Mouse (Mus musculus) erythroblast, adult 5-6 weeks (primary cell): ENCODE measurements around the gene Gm12184. TPM values are rescaled to one million over a fixed set of nuclear protein-coding genes. Genes with fewer than 3 reads are reported as not detected.
"Not testable (repeated sequence)": the region's sequence is repeated elsewhere in the genome, so short reads cannot be mapped to it uniquely, and the experiment has no call there.

Source experiments
- ATAC-seq: replicated peaks from 2 replicates; pipeline ENCODE4 v1.8.0; 2016; ENCODE audit warnings: moderate number of reproducible peaks, mild to moderate bottlenecking, moderate TSS enrichment, inconsistent platforms; ENCODE audit not compliant: poor library complexity, low FRiP score, severe bottlenecking
- total RNA-seq, 2 experiments: library from RNA; stranded (forward) in 1 of 2; stranded (reverse) in 1 of 2; fragments of 150-400 nt in 1 of 2; fragments of 200-764, 138-1000 nt in 1 of 2; gene quantifications; 2 replicates each; pipeline versions ENCODE4 v1.2.3 to v1.2.4; 2015 to 2017; ENCODE audit warnings: low replicate concordance in 2 of 2

Gene Gm12184
- total RNA-seq, 2 experiments from 2014 or later, result 0.68 to 3.1 TPM

GRCm38 (mm10) chr11:48830279-48830678, 3.8 kb upstream of the Gm12184 start:
- no peak for ATAC-seq

- ATAC-seq, result no peak
These were observed 1.5 kb upstream of the Gm12184 start for GRCm38 (mm10) chr11:48827926-48828325.

- no peak for ATAC-seq
These were observed 269 bp upstream of the Gm12184 start for GRCm38 (mm10) chr11:48826752-48827096.

- ATAC-seq, result no peak
These were observed 2.1 kb downstream of the Gm12184 start for GRCm38 (mm10) chr11:48824311-48824830.

- ATAC-seq, result peak; percentile 61
These were observed 2.9 kb downstream of the Gm12184 start for GRCm38 (mm10) chr11:48823536-48823972.

- ATAC-seq, result no peak
These were observed 3.5 kb downstream of the Gm12184 start for GRCm38 (mm10) chr11:48822768-48823512.

GRCm38 (mm10) chr11:48821299-48821698, 5.2 kb downstream of the Gm12184 start:
- ATAC-seq, result not testable (repeated sequence)

GRCm38 (mm10) chr11:48820308-48820674, 6.2 kb downstream of the Gm12184 start:
- no peak for ATAC-seq

GRCm38 (mm10) chr11:48819614-48820307, 6.7 kb downstream of the Gm12184 start:
- ATAC-seq, result no peak

GRCm38 (mm10) chr11:48818346-48818745, 8.1 kb downstream of the Gm12184 start:
- peak; percentile 41 for ATAC-seq

- ATAC-seq, result no peak
These were observed 8.7 kb downstream of the Gm12184 start for GRCm38 (mm10) chr11:48817794-48818193.

GRCm38 (mm10) chr11:48816800-48817665, 9.4 kb downstream of the Gm12184 start, which contains the start of gene Trim41:
Gene Trim41, minus strand, starts transcription at chr11:48817353.
- peak; percentile 91 for ATAC-seq

GRCm38 (mm10) chr11:48816281-48816781, 10.1 kb downstream of the Gm12184 start:
- 0 out of 2 replicates have a peak, but pooled peaks have one; percentile 2 for ATAC-seq

GRCm38 (mm10) chr11:48815851-48816250, 10.6 kb downstream of the Gm12184 start:
- no peak for ATAC-seq

GRCm38 (mm10) chr11:48813782-48814181, 12.7 kb downstream of the Gm12184 start:
- ATAC-seq, result no peak

- no peak for ATAC-seq
These were observed 16.3 kb downstream of the Gm12184 start for GRCm38 (mm10) chr11:48810142-48810541.

GRCm38 (mm10) chr11:48809434-48809830, 17.0 kb downstream of the Gm12184 start:
- ATAC-seq, result no peak

GRCm38 (mm10) chr11:48808737-48809433, 17.6 kb downstream of the Gm12184 start:
- no peak for ATAC-seq

GRCm38 (mm10) chr11:48808304-48808646, 18.2 kb downstream of the Gm12184 start:
- ATAC-seq, result no peak
